Mouse (Mus musculus): ENCODE data around the gene Dgki.

The Dgki gene

GRCm38 (mm10) chr6:37016046-37016445, 283.9 kb downstream of the Dgki start:
- no peak for DNase-seq (ENCODE audit: low spot score)

- no peak for DNase-seq (ENCODE audit: low spot score)
Measured at GRCm38 (mm10) chr6:37011597-37011996, 288.4 kb downstream of the Dgki start.

GRCm38 (mm10) chr6:37007573-37007972, 292.4 kb downstream of the Dgki start:
- DNase-seq (ENCODE audit: low spot score), result no peak

GRCm38 (mm10) chr6:37004914-37005313, 295.1 kb downstream of the Dgki start:
- no peak for DNase-seq (ENCODE audit: low spot score)

- no peak for DNase-seq (ENCODE audit: low spot score)
Measured at GRCm38 (mm10) chr6:37003235-37003634, 296.7 kb downstream of the Dgki start.

- DNase-seq (ENCODE audit: low spot score), result no peak
Measured at GRCm38 (mm10) chr6:36998942-36999341, 301.0 kb downstream of the Dgki start.

- DNase-seq (ENCODE audit: low spot score), result no peak
Measured at GRCm38 (mm10) chr6:36994329-36994728, 305.7 kb downstream of the Dgki start.

- no peak for DNase-seq (ENCODE audit: low spot score)
Measured at GRCm38 (mm10) chr6:36990186-36990585, 309.8 kb downstream of the Dgki start.

- no peak for DNase-seq (ENCODE audit: low spot score)
Measured at GRCm38 (mm10) chr6:36988800-36989199, 311.2 kb downstream of the Dgki start.

- no peak for DNase-seq (ENCODE audit: low spot score)
Measured at GRCm38 (mm10) chr6:36981646-36982045, 318.3 kb downstream of the Dgki start.

GRCm38 (mm10) chr6:36980475-36980874, 319.5 kb downstream of the Dgki start:
- no peak for DNase-seq (ENCODE audit: low spot score)

GRCm38 (mm10) chr6:36978176-36978575, 321.8 kb downstream of the Dgki start:
- DNase-seq (ENCODE audit: low spot score), result no peak

GRCm38 (mm10) chr6:36973096-36973495, 326.9 kb downstream of the Dgki start:
- DNase-seq (ENCODE audit: low spot score), result no peak

GRCm38 (mm10) chr6:36972494-36972893, 327.5 kb downstream of the Dgki start:
- no peak for DNase-seq (ENCODE audit: low spot score)

- no peak for DNase-seq (ENCODE audit: low spot score)
Measured at GRCm38 (mm10) chr6:36969249-36969885, 330.6 kb downstream of the Dgki start.

GRCm38 (mm10) chr6:36960658-36961057, 339.3 kb downstream of the Dgki start:
- no peak for DNase-seq (ENCODE audit: low spot score)

- no peak for DNase-seq (ENCODE audit: low spot score)
Measured at GRCm38 (mm10) chr6:36955293-36955692, 344.7 kb downstream of the Dgki start.

GRCm38 (mm10) chr6:36950648-36951047, 349.3 kb downstream of the Dgki start:
- no peak for DNase-seq (ENCODE audit: low spot score)

- DNase-seq (ENCODE audit: low spot score), result no peak
Measured at GRCm38 (mm10) chr6:36947861-36948260, 352.1 kb downstream of the Dgki start.

- DNase-seq (ENCODE audit: low spot score), result no peak
Measured at GRCm38 (mm10) chr6:36937527-36937926, 362.5 kb downstream of the Dgki start.

GRCm38 (mm10) chr6:36936816-36937215, 363.2 kb downstream of the Dgki start:
- no peak for DNase-seq (ENCODE audit: low spot score)

GRCm38 (mm10) chr6:36931473-36931872, 368.5 kb downstream of the Dgki start:
- DNase-seq (ENCODE audit: low spot score), result no peak

- DNase-seq (ENCODE audit: low spot score), result no peak
Measured at GRCm38 (mm10) chr6:36929781-36930180, 370.2 kb downstream of the Dgki start.

GRCm38 (mm10) chr6:36926455-36926854, 373.5 kb downstream of the Dgki start:
- no peak for DNase-seq (ENCODE audit: low spot score)
